Mouse (Mus musculus) heart, embryonic 11.5 days (tissue): ENCODE results near the gene Dmac2. TPM values are rescaled to one million over a fixed set of nuclear protein-coding genes. Genes with fewer than 3 reads are reported as not detected.

Source experiments
- ATAC-seq: fragments of 200-750 bp; cut with Nextera tagmentation; replicated peaks from 2 replicates; pipeline ENCODE4 v1.8.0; 2017; ENCODE audit warnings: moderate library complexity; ENCODE audit not compliant: insufficient number of reproducible peaks, low FRiP score, low TSS enrichment
- H3K27ac ChIP-seq: fragments of 300-500 bp; sonication (generic); 2 replicates; pipeline ENCODE4 v1.5.1; 2014; ENCODE audit warnings: mild to moderate bottlenecking, low read depth, low read length
- H3K27me3 ChIP-seq: fragments of 300-500 bp; sonication (generic); 2 replicates; pipeline ENCODE4 v1.6.1; 2014; ENCODE audit warnings: mild to moderate bottlenecking, low read length, mixed read lengths; ENCODE audit not compliant: control insufficient read depth, insufficient read depth
- H3K36me3 ChIP-seq: fragments of 300-500 bp; sonication (generic); 2 replicates; pipeline ENCODE4 v1.6.1; 2014; ENCODE audit warnings: mild to moderate bottlenecking, low read length, moderate library complexity, mixed read lengths; ENCODE audit not compliant: control insufficient read depth, insufficient read depth
- H3K4me1 ChIP-seq: fragments of 300-500 bp; sonication (generic); 2 replicates; pipeline ENCODE4 v1.6.1; 2014; ENCODE audit warnings: low read length; ENCODE audit not compliant: control insufficient read depth, insufficient read depth
- H3K4me2 ChIP-seq: fragments of 300-500 bp; sonication (generic); 2 replicates; pipeline ENCODE4 v1.6.1; 2014; ENCODE audit warnings: mild to moderate bottlenecking, moderate library complexity
- H3K4me3 ChIP-seq: fragments of 300-500 bp; sonication (generic); 2 replicates; pipeline ENCODE4 v1.5.1; 2014; ENCODE audit warnings: low read depth, low read length
- H3K9ac ChIP-seq: fragments of 300-500 bp; sonication (generic); 2 replicates; pipeline ENCODE4 v1.6.1; 2014; ENCODE audit warnings: mild to moderate bottlenecking, low read depth, low read length, moderate library complexity
- H3K9me3 ChIP-seq: fragments of 300-500 bp; sonication (generic); replicated peaks from 2 replicates; pipeline ENCODE4 v1.6.1; 2016; ENCODE audit warnings: low read length; ENCODE audit not compliant: control insufficient read depth
- WGBS: fragments of 180-500 bp; shearing (Covaris S2); extraction: QIAGEN DNeasy Blood & Tissue Kit; methylation state at CpG from one replicate; pipeline ENCODE4 v1.1.7; 2014; ENCODE audit not compliant: insufficient replicate concordance; 5-methylcytosine and 5-hydroxymethylcytosine counted together
- polyA plus RNA-seq: library from polyadenylated mRNA; unstranded; fragments of >200 nt; fragmentation: Nextera tagmentation; extraction: Ambion mirVana; gene quantifications from 2 replicates; pipeline ENCODE4 v1.2.1, GENCODE M21; 2014

The Dmac2 gene
- polyA plus RNA-seq, 1 experiment from 2014 or later: 60.3 TPM

GRCm38 (mm10) chr7:25620751-25621150 lies 1.5 kb downstream of the Dmac2 start:
- no peaks in the 10 kb centered on the region for H3K9me3 ChIP-seq

GRCm38 (mm10) chr7:25623857-25624370 lies 4.7 kb downstream of the Dmac2 start:
- no peak overlapping the region for H3K4me2 ChIP-seq
- H3K4me3 ChIP-seq: no peak overlapping the region
- 0 out of 2 replicates have a peak, but pooled peaks cover 2% of the 10 kb centered on the region for H3K27me3 ChIP-seq
- no peak overlapping the region for H3K27ac ChIP-seq
- 88% methylated on average over 11 of the region's 11 CpGs for WGBS
- H3K4me1 ChIP-seq: peaks cover 40% of the 10 kb centered on the region
- H3K36me3 ChIP-seq: 0 out of 2 replicates have a peak, but pooled peaks cover 2% of the 10 kb centered on the region
- ATAC-seq: no peak
- H3K9me3 ChIP-seq: no peaks in the 10 kb centered on the region
- no peak overlapping the region for H3K9ac ChIP-seq

More at GRCm38 (mm10) chr7:25620751-25621150, 1.5 kb downstream of the Dmac2 start:
- Histone ChIP-seq H3K4me2 (no peak overlapping the region), H3K4me1 (peaks cover 16% of the 10 kb centered on the region), H3K9ac (no peak overlapping the region), H3K27ac (no peak overlapping the region), H3K4me3 (no peak overlapping the region), H3K36me3 (0 out of 2 replicates have a peak, but pooled peaks cover 2% of the 10 kb centered on the region), H3K27me3 (no peaks in the 10 kb centered on the region)
- no peak for ATAC-seq
- 91% methylated on average over 11 of the region's 11 CpGs for WGBS

- Histone ChIP-seq H3K4me3 (no peak overlapping the region), H3K9me3 (no peaks in the 10 kb centered on the region), H3K4me1 (peaks cover 38% of the 10 kb centered on the region), H3K4me2 (no peak overlapping the region), H3K9ac (no peak overlapping the region), H3K36me3 (0 out of 2 replicates have a peak, but pooled peaks cover 2% of the 10 kb centered on the region), H3K27me3 (0 out of 2 replicates have a peak, but pooled peaks cover 2% of the 10 kb centered on the region), H3K27ac (peak overlapping the region; percentile 69)
- 33% methylated on average over 5 of the region's 5 CpGs for WGBS
- ATAC-seq: no peak
Observed at GRCm38 (mm10) chr7:25624851-25625250, 5.6 kb downstream of the Dmac2 start.

GRCm38 (mm10) chr7:25625594-25626250 lies 6.5 kb downstream of the Dmac2 start:
- ATAC-seq: no peak
- H3K27me3 ChIP-seq: 0 out of 2 replicates have a peak, but pooled peaks cover 2% of the 10 kb centered on the region
- no peak overlapping the region for H3K4me3 ChIP-seq
- H3K36me3 ChIP-seq: peaks cover 2% of the 10 kb centered on the region; the same call in 1 of the 2 replicates
- H3K27ac ChIP-seq: peak overlapping the region; percentile 67; the same call in 1 of the 2 replicates
- no peaks in the 10 kb centered on the region for H3K9me3 ChIP-seq
- H3K9ac ChIP-seq: no peak overlapping the region
- no peak overlapping the region for H3K4me2 ChIP-seq
- WGBS: 75% methylated on average over 10 of the region's 10 CpGs
- peaks cover 35% of the 10 kb centered on the region for H3K4me1 ChIP-seq

GRCm38 (mm10) chr7:25626509-25627430 lies 7.6 kb downstream of the Dmac2 start, which contains the start of gene B3gnt8:
Gene B3gnt8, plus strand, starts transcription at chr7:25626654.
- peaks cover 35% of the 10 kb centered on the region for H3K4me1 ChIP-seq
- no peaks in the 10 kb centered on the region for H3K9me3 ChIP-seq
- peaks cover 2% of the 10 kb centered on the region; the same call in 1 of the 2 replicates for H3K36me3 ChIP-seq
- H3K9ac ChIP-seq: peak within 1 kb of the TSS; percentile 25
- H3K27ac ChIP-seq: peak within 1 kb of the TSS; percentile 67
- WGBS: 8% methylated on average over 29 of the region's 29 CpGs
- ATAC-seq: no peak; the same call in 1 of the 2 replicates
- H3K4me3 ChIP-seq: peak within 1 kb of the TSS; percentile 39
- H3K4me2 ChIP-seq: peak within 1 kb of the TSS; percentile 71
- 0 out of 2 replicates have a peak, but pooled peaks cover 2% of the 10 kb centered on the region for H3K27me3 ChIP-seq

GRCm38 (mm10) chr7:25627431-25628322 lies 8.5 kb downstream of the Dmac2 start:
- Histone ChIP-seq H3K4me3 (peak overlapping the region; percentile 39), H3K36me3 (peaks cover 2% of the 10 kb centered on the region; the same call in 1 of the 2 replicates), H3K4me1 (peaks cover 35% of the 10 kb centered on the region), H3K27ac (peak overlapping the region; percentile 67), H3K4me2 (peak overlapping the region; percentile 71), H3K9me3 (no peaks in the 10 kb centered on the region), H3K27me3 (0 out of 2 replicates have a peak, but pooled peaks cover 2% of the 10 kb centered on the region), H3K9ac (peak overlapping the region; percentile 25)
- peak; percentile 66 for ATAC-seq
- WGBS: 13% methylated on average over 37 of the region's 38 CpGs

- Histone ChIP-seq H3K9me3 (no peaks in the 10 kb centered on the region), H3K36me3 (peaks cover 2% of the 10 kb centered on the region; the same call in 1 of the 2 replicates), H3K9ac (peak overlapping the region; percentile 25), H3K4me1 (peaks cover 35% of the 10 kb centered on the region), H3K27ac (no peak overlapping the region), H3K27me3 (0 out of 2 replicates have a peak, but pooled peaks cover 2% of the 10 kb centered on the region), H3K4me2 (peak overlapping the region; percentile 71), H3K4me3 (peak overlapping the region; percentile 39; the same call in 1 of the 2 replicates)
- 0 out of 2 replicates have a peak, but pooled peaks have one; percentile 6 for ATAC-seq
- WGBS: 41% methylated on average over 8 of the region's 8 CpGs
Observed at GRCm38 (mm10) chr7:25628323-25628620, 9.1 kb downstream of the Dmac2 start.
